15 mouse cellular contexts compared by ENCODE assay signal in genomic region chr5:3369317-3369716, GRCm38 (mm10). TPM values are rescaled to one million over a fixed set of nuclear protein-coding genes. Genes with fewer than 3 reads are reported as not detected.
A peak's percentile ranks its signal among the peaks of the same experiment; 100 is the strongest.
DNase-seq lines count a peak whose midpoint lies in the region; ATAC-seq lines count a peak whose summit lies in the region.
"Had no signal": no experiment of that assay in that cellular context is flagged by ENCODE, and none has a peak within 500 bp of the region (broad histone marks: within the 10 kb centered on the region; RNA-seq: fewer than 3 reads in every experiment).

No protein-coding gene starts in this region.

- H3K27ac ChIP-seq in lung, embryonic 16.5 days (ENCODE audit: low read length): peak overlapping the region; percentile 75
- H3K27ac ChIP-seq in liver, embryonic 12.5 days: 0 out of 2 replicates have a peak overlapping the region, but pooled peaks have one; percentile 17
- no peak overlapping the region for H3K27ac ChIP-seq in embryonic facial prominence, embryonic 10.5 days (replicated peaks)
- H3K27ac ChIP-seq in neural tube, embryonic 15.5 days (replicated peaks): no peak overlapping the region
- H3K27ac ChIP-seq: limb, embryonic 12.5 days had no signal

- no peak overlapping the region for H3K9ac ChIP-seq in lung, embryonic 16.5 days (ENCODE audit: low read length)
- no peak overlapping the region for H3K9ac ChIP-seq in liver, embryonic 12.5 days
- no peak overlapping the region for H3K9ac ChIP-seq in neural tube, embryonic 15.5 days (replicated peaks)
- H3K9ac ChIP-seq: limb, embryonic 12.5 days had no signal

- WGBS in lung, embryonic 16.5 days: 24% methylated on average over 6 of the region's 6 CpGs
- 51% methylated on average over 6 of the region's 6 CpGs for WGBS in liver, embryonic 12.5 days (ENCODE audit: insufficient replicate concordance)
- 62% methylated on average over 6 of the region's 6 CpGs for WGBS in embryonic facial prominence, embryonic 10.5 days
- 80% methylated on average over 6 of the region's 6 CpGs for WGBS in neural tube, embryonic 15.5 days

- H3K9me3 ChIP-seq in lung, embryonic 16.5 days (ENCODE audit: control insufficient read depth, low read length): no peaks in the 10 kb centered on the region
- no peaks in the 10 kb centered on the region for H3K9me3 ChIP-seq in liver, embryonic 12.5 days (replicated peaks)
- no peaks in the 10 kb centered on the region for H3K9me3 ChIP-seq in embryonic facial prominence, embryonic 10.5 days
- H3K9me3 ChIP-seq in neural tube, embryonic 15.5 days (replicated peaks): no peaks in the 10 kb centered on the region
- H3K9me3 ChIP-seq: limb, embryonic 12.5 days had no signal

- peaks cover 6% of the 10 kb centered on the region for H3K4me1 ChIP-seq in lung, embryonic 16.5 days (replicated peaks; ENCODE audit: control insufficient read depth, insufficient read depth, low read length)
- peaks cover 12% of the 10 kb centered on the region for H3K4me1 ChIP-seq in liver, embryonic 12.5 days
- H3K4me1 ChIP-seq in embryonic facial prominence, embryonic 10.5 days: 0 out of 2 replicates have a peak, but pooled peaks cover 3% of the 10 kb centered on the region
- H3K4me1 ChIP-seq in neural tube, embryonic 15.5 days: no peaks in the 10 kb centered on the region

- H3K36me3 ChIP-seq in lung, embryonic 16.5 days (ENCODE audit: control insufficient read depth, insufficient read depth, low read length): no peaks in the 10 kb centered on the region
- H3K36me3 ChIP-seq in liver, embryonic 12.5 days: 0 out of 2 replicates have a peak, but pooled peaks cover 10% of the 10 kb centered on the region
- H3K36me3 ChIP-seq in embryonic facial prominence, embryonic 10.5 days (replicated peaks): no peaks in the 10 kb centered on the region
- H3K36me3 ChIP-seq in neural tube, embryonic 15.5 days: no peaks in the 10 kb centered on the region
- H3K36me3 ChIP-seq: limb, embryonic 12.5 days had no signal

- peak overlapping the region; percentile 29 for H3K4me2 ChIP-seq in lung, embryonic 16.5 days (ENCODE audit: low read depth, low read length)
- no peak overlapping the region for H3K4me2 ChIP-seq in liver, embryonic 12.5 days
- no peak overlapping the region for H3K4me2 ChIP-seq in neural tube, embryonic 15.5 days
- H3K4me2 ChIP-seq: limb, embryonic 12.5 days had no signal

- DNase-seq in heart, adult 9 months (ENCODE audit: low spot score in 2 of 2): peak; percentile 44 to 45
- DNase-seq in heart, postnatal 4 days: no peak
- no peak for DNase-seq in lung, postnatal 14 days
- no peak for DNase-seq in embryonic facial prominence, embryonic 10.5 days (ENCODE audit: low spot score)
- no peak for DNase-seq in frontal cortex, postnatal 14 days (ENCODE audit: low spot score in 2 of 2)
- DNase-seq: cerebellum, adult 2 months; right cerebral cortex, adult 18-20 months; thymus, postnatal 36 days had no signal

- peak; percentile 84 for ATAC-seq in lung, embryonic 16.5 days (ENCODE audit: low read depth)
- no peak for ATAC-seq in liver, embryonic 12.5 days
- ATAC-seq in neural tube, embryonic 15.5 days (ENCODE audit: low FRiP score): no peak
- ATAC-seq: activated CD4-positive, CD25-positive, alpha-beta regulatory T cell, adult 4 months; intestine, embryonic 16.5 days had no signal

- no peak overlapping the region for H3K4me3 ChIP-seq in lung, embryonic 16.5 days (ENCODE audit: low read length)
- H3K4me3 ChIP-seq in liver, embryonic 12.5 days: no peak overlapping the region
- no peak overlapping the region for H3K4me3 ChIP-seq in embryonic facial prominence, embryonic 10.5 days
- no peak overlapping the region for H3K4me3 ChIP-seq in neural tube, embryonic 15.5 days (replicated peaks)
- H3K4me3 ChIP-seq: erythroblast, embryonic 14.5 days; limb, embryonic 12.5 days had no signal

- H3K27me3 ChIP-seq in lung, embryonic 16.5 days (ENCODE audit: control insufficient read depth, insufficient read depth, low read depth, low read length): no peaks in the 10 kb centered on the region
- no peaks in the 10 kb centered on the region for H3K27me3 ChIP-seq in liver, embryonic 12.5 days (replicated peaks)
- H3K27me3 ChIP-seq in embryonic facial prominence, embryonic 10.5 days (replicated peaks; ENCODE audit: low read depth, poor library complexity, severe bottlenecking): no peaks in the 10 kb centered on the region
- no peaks in the 10 kb centered on the region for H3K27me3 ChIP-seq in neural tube, embryonic 15.5 days (replicated peaks)
- H3K27me3 ChIP-seq: limb, embryonic 12.5 days had no signal

RNA-seq across cellular contexts. Expression of gene Cdk6, which starts 28.0 kb away (rescaled TPM):
- total RNA-seq in heart, postnatal 4 days (2021): 10 to 100 TPM; 45.6 to 47.5 TPM
- 33.7 and 36.7 TPM in 2 replicates for polyA plus RNA-seq in lung, embryonic 16.5 days (2015; fragmentation: Nextera tagmentation; extraction: Ambion mirVana)
- polyA plus RNA-seq in liver, embryonic 12.5 days (2016; fragmentation: Nextera tagmentation; extraction: Ambion mirVana): 35.1 and 40.1 TPM in 2 replicates
- polyA plus RNA-seq in embryonic facial prominence, embryonic 10.5 days (2016; fragmentation: Nextera tagmentation; extraction: Ambion mirVana): 25.7 and 25.9 TPM in 2 replicates
- polyA plus RNA-seq in neural tube, embryonic 15.5 days (2015; fragmentation: Nextera tagmentation; extraction: Ambion mirVana): 13.3 and 32.5 TPM in 2 replicates

Comparison
In these comparisons a context has a peak if more than half of its experiments do, and no peak if none do; other contexts are left out.
1. DNase-seq: peak in heart, adult 9 months (2 of 2); none in heart, postnatal 4 days (single experiment), lung, postnatal 14 days (single experiment), embryonic facial prominence, embryonic 10.5 days (single experiment) and frontal cortex, postnatal 14 days (0 of 2).
2. H3K27ac ChIP-seq: peak in lung, embryonic 16.5 days (single experiment) and liver, embryonic 12.5 days (single experiment); none in embryonic facial prominence, embryonic 10.5 days (single experiment) and neural tube, embryonic 15.5 days (single experiment).